Mouse (Mus musculus): Measurements from ENCODE around the gene Myo18a. TPM values are rescaled to one million over a fixed set of nuclear protein-coding genes. Genes with fewer than 3 reads are reported as not detected.
A peak's percentile ranks its signal among the peaks of the same experiment; 100 is the strongest.

The Myo18a gene
- polyA plus RNA-seq, 1 experiment: 93.1 TPM

GRCm38 (mm10) chr11:77888846-77889245 lies 125.8 kb downstream of the Myo18a start:
- no peak for DNase-seq
- Histone ChIP-seq H3K27me3 (replicated peaks; ENCODE audit: control insufficient read depth, insufficient read depth, low read length) (no peaks in the 10 kb centered on the region), H3K36me3 (ENCODE audit: control insufficient read depth, insufficient read depth, low read length) (no peaks in the 10 kb centered on the region), H3K4me3 (ENCODE audit: insufficient read depth, low read depth, low read length) (no peak overlapping the region), H3K4me1 (ENCODE audit: control insufficient read depth, insufficient read depth, low read length) (peaks cover 20% of the 10 kb centered on the region), H3K27ac (ENCODE audit: insufficient read depth, low read depth, low read length) (no peak overlapping the region)
- 65% methylated on average over 5 of the region's 5 CpGs for WGBS
- TF ChIP-seq POLR2A (IDR thresholded peaks at IDR 0.05; ENCODE audit: low read depth, low read length): no peak
- no peak for TF ChIP-seq CTCF (conservative IDR thresholded peaks at IDR 0.05; ENCODE audit: insufficient read depth, insufficient read length, low read depth, low read length)

GRCm38 (mm10) chr11:77889484-77889883 lies 126.4 kb downstream of the Myo18a start:
- no peak overlapping the region for H3K4me3 ChIP-seq (ENCODE audit: insufficient read depth, low read depth, low read length)
- TF ChIP-seq CTCF (conservative IDR thresholded peaks at IDR 0.05; ENCODE audit: insufficient read depth, insufficient read length, low read depth, low read length) (no peak), POLR2A (IDR thresholded peaks at IDR 0.05; ENCODE audit: low read depth, low read length) (no peak)
- H3K36me3 ChIP-seq (ENCODE audit: control insufficient read depth, insufficient read depth, low read length): no peaks in the 10 kb centered on the region
- no peaks in the 10 kb centered on the region for H3K27me3 ChIP-seq (replicated peaks; ENCODE audit: control insufficient read depth, insufficient read depth, low read length)
- 15% methylated on average over 1 of the region's 2 CpGs for WGBS
- H3K4me1 ChIP-seq (ENCODE audit: control insufficient read depth, insufficient read depth, low read length): peaks cover 24% of the 10 kb centered on the region
- no peak overlapping the region for H3K27ac ChIP-seq (ENCODE audit: insufficient read depth, low read depth, low read length)
- DNase-seq: no peak

- DNase-seq: peak; percentile 80
- H3K27me3 ChIP-seq (replicated peaks; ENCODE audit: control insufficient read depth, insufficient read depth, low read length): no peaks in the 10 kb centered on the region
- WGBS: 28% methylated on average over 2 of the region's 2 CpGs
- H3K4me1 ChIP-seq (ENCODE audit: control insufficient read depth, insufficient read depth, low read length): peaks cover 28% of the 10 kb centered on the region
- TF ChIP-seq POLR2A (IDR thresholded peaks at IDR 0.05; ENCODE audit: low read depth, low read length) (no peak), CTCF (conservative IDR thresholded peaks at IDR 0.05; ENCODE audit: insufficient read depth, insufficient read length, low read depth, low read length) (no peak)
- H3K27ac ChIP-seq (ENCODE audit: insufficient read depth, low read depth, low read length): peak overlapping the region; percentile 93
- H3K36me3 ChIP-seq (ENCODE audit: control insufficient read depth, insufficient read depth, low read length): no peaks in the 10 kb centered on the region
- no peak overlapping the region for H3K4me3 ChIP-seq (ENCODE audit: insufficient read depth, low read depth, low read length)
These were observed 127.7 kb downstream of the Myo18a start for GRCm38 (mm10) chr11:77890648-77891258.

GRCm38 (mm10) chr11:77892883-77893282 lies 129.8 kb downstream of the Myo18a start:
- H3K27ac ChIP-seq (ENCODE audit: insufficient read depth, low read depth, low read length): peak overlapping the region; percentile 95
- 35% methylated on average over 5 of the region's 5 CpGs for WGBS
- no peaks in the 10 kb centered on the region for H3K36me3 ChIP-seq (ENCODE audit: control insufficient read depth, insufficient read depth, low read length)
- H3K27me3 ChIP-seq (replicated peaks; ENCODE audit: control insufficient read depth, insufficient read depth, low read length): no peaks in the 10 kb centered on the region
- no peak for DNase-seq
- TF ChIP-seq POLR2A (IDR thresholded peaks at IDR 0.05; ENCODE audit: low read depth, low read length) (no peak), CTCF (conservative IDR thresholded peaks at IDR 0.05; ENCODE audit: insufficient read depth, insufficient read length, low read depth, low read length) (no peak)
- peak overlapping the region; percentile 44 for H3K4me3 ChIP-seq (ENCODE audit: insufficient read depth, low read depth, low read length)
- H3K4me1 ChIP-seq (ENCODE audit: control insufficient read depth, insufficient read depth, low read length): peaks cover 28% of the 10 kb centered on the region

GRCm38 (mm10) chr11:77893283-77893682 lies 130.2 kb downstream of the Myo18a start:
- WGBS: 55% methylated on average over 6 of the region's 6 CpGs
- Histone ChIP-seq H3K4me1 (ENCODE audit: control insufficient read depth, insufficient read depth, low read length) (peaks cover 28% of the 10 kb centered on the region), H3K4me3 (ENCODE audit: insufficient read depth, low read depth, low read length) (peak overlapping the region; percentile 77), H3K27me3 (replicated peaks; ENCODE audit: control insufficient read depth, insufficient read depth, low read length) (no peaks in the 10 kb centered on the region), H3K36me3 (ENCODE audit: control insufficient read depth, insufficient read depth, low read length) (no peaks in the 10 kb centered on the region), H3K27ac (ENCODE audit: insufficient read depth, low read depth, low read length) (peak overlapping the region; percentile 95)
- TF ChIP-seq POLR2A (IDR thresholded peaks at IDR 0.05; ENCODE audit: low read depth, low read length) (no peak), CTCF (conservative IDR thresholded peaks at IDR 0.05; ENCODE audit: insufficient read depth, insufficient read length, low read depth, low read length) (no peak)
- DNase-seq: no peak

GRCm38 (mm10) chr11:77893787-77894718 lies 131.0 kb downstream of the Myo18a start, which contains the start of gene Pipox:
Pipox (minus strand) TSS chr11:77894096.
- Histone ChIP-seq H3K27me3 (replicated peaks; ENCODE audit: control insufficient read depth, insufficient read depth, low read length) (no peaks in the 10 kb centered on the region), H3K36me3 (ENCODE audit: control insufficient read depth, insufficient read depth, low read length) (no peaks in the 10 kb centered on the region), H3K27ac (ENCODE audit: insufficient read depth, low read depth, low read length) (peak within 1 kb of the TSS; percentile 95), H3K4me1 (ENCODE audit: control insufficient read depth, insufficient read depth, low read length) (peaks cover 28% of the 10 kb centered on the region), H3K4me3 (ENCODE audit: insufficient read depth, low read depth, low read length) (peak within 1 kb of the TSS; percentile 77)
- TF ChIP-seq CTCF (conservative IDR thresholded peaks at IDR 0.05; ENCODE audit: insufficient read depth, insufficient read length, low read depth, low read length) (peak; percentile 50), POLR2A (IDR thresholded peaks at IDR 0.05; ENCODE audit: low read depth, low read length) (no peak)
- 10% methylated on average over 11 of the region's 11 CpGs for WGBS
- peak; percentile 99 for DNase-seq

GRCm38 (mm10) chr11:77894967-77895366 lies 131.9 kb downstream of the Myo18a start:
- 56% methylated on average over 2 of the region's 2 CpGs for WGBS
- Histone ChIP-seq H3K4me3 (ENCODE audit: insufficient read depth, low read depth, low read length) (no peak overlapping the region), H3K36me3 (ENCODE audit: control insufficient read depth, insufficient read depth, low read length) (no peaks in the 10 kb centered on the region), H3K27ac (ENCODE audit: insufficient read depth, low read depth, low read length) (peak overlapping the region; percentile 74), H3K4me1 (ENCODE audit: control insufficient read depth, insufficient read depth, low read length) (peaks cover 28% of the 10 kb centered on the region), H3K27me3 (replicated peaks; ENCODE audit: control insufficient read depth, insufficient read depth, low read length) (no peaks in the 10 kb centered on the region)
- peak; percentile 56 for DNase-seq
- no peak for TF ChIP-seq CTCF (conservative IDR thresholded peaks at IDR 0.05; ENCODE audit: insufficient read depth, insufficient read length, low read depth, low read length)

Data from kidney, adult 2 months (tissue).